18 mouse cellular contexts compared by ENCODE assay signal in the genomic region with DNA sequence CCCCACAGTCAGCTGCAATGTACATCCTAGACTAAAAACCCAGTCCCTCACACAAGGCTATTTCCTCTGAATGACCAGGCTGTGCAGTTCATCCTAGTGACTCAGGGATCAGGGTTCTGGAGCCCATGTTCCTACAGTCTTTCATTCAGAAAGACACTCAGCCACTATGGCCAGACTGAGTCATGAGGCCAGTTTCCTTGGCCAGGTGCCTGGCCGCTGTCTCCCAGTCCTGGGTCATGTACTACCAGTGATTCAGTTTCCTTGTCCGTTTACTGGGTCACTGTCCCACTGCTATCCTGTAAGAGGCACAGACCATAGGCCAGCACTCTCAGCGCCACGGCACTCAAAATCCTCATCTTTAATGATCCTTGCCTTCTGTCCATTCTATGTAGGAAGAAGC. TPM values are rescaled to one million over a fixed set of nuclear protein-coding genes. Genes with fewer than 3 reads are reported as not detected.
DNase-seq lines count a peak whose midpoint lies in the region; ATAC-seq and TF ChIP-seq lines count a peak whose summit lies in the region.
"Had no signal": no experiment of that assay in that cellular context is flagged by ENCODE, and none has a peak within 500 bp of the region (broad histone marks: within the 10 kb centered on the region; RNA-seq: fewer than 3 reads in every experiment).

No protein-coding gene starts in this region.

- no peak for ATAC-seq in liver, postnatal 0 days
- ATAC-seq: forebrain, embryonic 14.5 days had no signal

- TF ChIP-seq CTCF in liver, adult 2 months (IDR thresholded peaks at IDR 0.05; ENCODE audit: low read depth, low read length), result no peak
- TF ChIP-seq CTCF in liver, postnatal 0 days (IDR thresholded peaks at IDR 0.05; ENCODE audit: low read depth), result no peak
- TF ChIP-seq CTCF in layer of hippocampus, adult 2 months (conservative IDR thresholded peaks at IDR 0.05), result no peak

- H3K9ac ChIP-seq in liver, adult 2 months (ENCODE audit: low read depth, low read length), result no peak overlapping the region
- no peak overlapping the region for H3K9ac ChIP-seq in liver, postnatal 0 days (replicated peaks)
- H3K9ac ChIP-seq: embryonic facial prominence, embryonic 13.5 days; liver, embryonic 15.5 days; neural tube, embryonic 12.5 days; stomach, embryonic 15.5 days had no signal

- no peak for TF ChIP-seq EP300 in liver, postnatal 0 days (IDR thresholded peaks at IDR 0.05; ENCODE audit: low read depth)

- peak; percentile 68 for DNase-seq in gastrocnemius, adult 18-20 months (ENCODE audit: low spot score)
- no peak for DNase-seq in gastrocnemius, postnatal 4 days (ENCODE audit: low spot score in 2 of 2)
- DNase-seq in liver, adult 2 months (ENCODE audit: extremely low read depth, low read depth, low spot score), result peak; percentile 63
- DNase-seq in liver, postnatal 0 days, result no peak
- DNase-seq in adrenal gland, postnatal 25 days, result peak; percentile 83
- DNase-seq in heart, postnatal 36 days, result peak; percentile 46 to 50
- no peak for DNase-seq in layer of hippocampus, adult 2 months (ENCODE audit: low spot score in 2 of 2)
- no peak for DNase-seq in embryo, embryonic 10.5 days (ENCODE audit: low spot score)
- DNase-seq: thymus, postnatal 4 days had no signal

- H3K4me3 ChIP-seq in liver, adult 2 months (ENCODE audit: insufficient read depth, low read depth, low read length), result no peak overlapping the region
- H3K4me3 ChIP-seq in liver, postnatal 0 days (ENCODE audit: low read depth, low read length), result no peak overlapping the region
- H3K4me3 ChIP-seq in layer of hippocampus, adult 2 months, result no peak overlapping the region
- H3K4me3 ChIP-seq: embryonic facial prominence, embryonic 13.5 days; liver, embryonic 15.5 days; neural tube, embryonic 12.5 days; stomach, embryonic 15.5 days had no signal

- no peaks in the 10 kb centered on the region for H3K36me3 ChIP-seq in liver, adult 2 months (ENCODE audit: control insufficient read depth, insufficient read depth, low read length)
- H3K36me3 ChIP-seq in liver, postnatal 0 days (replicated peaks; ENCODE audit: insufficient read depth, low read length), result no peaks in the 10 kb centered on the region
- H3K36me3 ChIP-seq: embryonic facial prominence, embryonic 13.5 days; G1E; liver, embryonic 15.5 days; neural tube, embryonic 12.5 days; stomach, embryonic 15.5 days had no signal

- no peak for TF ChIP-seq POLR2A in liver, adult 2 months (IDR thresholded peaks at IDR 0.05; ENCODE audit: extremely low read depth, insufficient read depth, low read length)

- peaks cover 19% of the 10 kb centered on the region for H3K4me1 ChIP-seq in liver, adult 2 months (ENCODE audit: control insufficient read depth, insufficient read depth, low read length)
- no peaks in the 10 kb centered on the region for H3K4me1 ChIP-seq in liver, postnatal 0 days (ENCODE audit: insufficient read depth)
- H3K4me1 ChIP-seq: liver, embryonic 15.5 days; neural tube, embryonic 12.5 days; stomach, embryonic 15.5 days had no signal

- H3K27me3 ChIP-seq in liver, adult 2 months (ENCODE audit: control insufficient read depth, insufficient read depth, low read length), result no peaks in the 10 kb centered on the region
- no peaks in the 10 kb centered on the region for H3K27me3 ChIP-seq in liver, postnatal 0 days (ENCODE audit: insufficient read depth, low read length)
- H3K27me3 ChIP-seq: embryonic facial prominence, embryonic 13.5 days; liver, embryonic 15.5 days; neural tube, embryonic 12.5 days; stomach, embryonic 15.5 days had no signal

- no peaks in the 10 kb centered on the region for H3K9me3 ChIP-seq in liver, postnatal 0 days (ENCODE audit: low read length)
- H3K9me3 ChIP-seq: embryonic facial prominence, embryonic 13.5 days; G1E; liver, embryonic 15.5 days; neural tube, embryonic 12.5 days; stomach, embryonic 15.5 days had no signal

- no peaks in the 10 kb centered on the region for H3K79me2 ChIP-seq in liver, adult 2 months (ENCODE audit: control insufficient read depth, insufficient read depth, low read length)

- H3K27ac ChIP-seq in liver, adult 2 months (replicated peaks; ENCODE audit: insufficient read depth, low read depth, low read length), result no peak overlapping the region
- H3K27ac ChIP-seq in liver, postnatal 0 days (ENCODE audit: low read depth), result no peak overlapping the region
- H3K27ac ChIP-seq in layer of hippocampus, adult 2 months, result no peak overlapping the region
- H3K27ac ChIP-seq: embryonic facial prominence, embryonic 13.5 days; liver, embryonic 15.5 days; neural tube, embryonic 12.5 days; stomach, embryonic 15.5 days had no signal

- intact Hi-C loops in heart, postnatal 36 days (cut with DNase I), result no loop called here

- WGBS in liver, adult 2 months, result 45% methylated on average over 4 of the region's 4 CpGs
- 79% methylated on average over 4 of the region's 4 CpGs for WGBS in liver, postnatal 0 days (ENCODE audit: insufficient replicate concordance)

- H3K4me2 ChIP-seq in liver, postnatal 0 days (ENCODE audit: low read depth, low read length), result no peak overlapping the region
- H3K4me2 ChIP-seq: embryonic facial prominence, embryonic 13.5 days; liver, embryonic 15.5 days; neural tube, embryonic 12.5 days; stomach, embryonic 15.5 days had no signal

RNA-seq across cellular contexts. Expression of a gene that starts 15.5 kb away (rescaled TPM):
- total RNA-seq in gastrocnemius, adult 18-20 months (2021), result under 1 TPM in 1 of 2 experiments, not detected in 1; 0.09 TPM
- under 1 TPM in 1 of 2 experiments, not detected in 1; 0.13 TPM for total RNA-seq in gastrocnemius, postnatal 4 days (2021)
- total RNA-seq in liver, adult 2 months (2014; rRNA removed), result not detected in 2 replicates
- not detected in 2 replicates for polyA plus RNA-seq in liver, adult 2 months (2012; rRNA removed)
- not detected in 2 replicates for polyA plus RNA-seq in liver, postnatal 0 days (2015; fragmentation: Nextera tagmentation; extraction: Ambion mirVana)
- not detected in 2 replicates for total RNA-seq in adrenal gland, postnatal 25 days (2021)
- not detected for total RNA-seq in heart, postnatal 36 days (2021)
- total RNA-seq in layer of hippocampus, adult 2 months (2021), result not detected
- total RNA-seq: left cerebral cortex, postnatal 36 days; megakaryocyte-erythroid progenitor cell, adult 5-6 weeks had no signal
- polyA plus RNA-seq: forebrain, embryonic 14.5 days; G1E; heart, postnatal 0 days; neural tube, embryonic 12.5 days had no signal

Comparison
In these comparisons a context has a peak if more than half of its experiments do, and no peak if none do; other contexts are left out.
1. DNase-seq: peak in gastrocnemius, adult 18-20 months (single experiment), liver, adult 2 months (single experiment), adrenal gland, postnatal 25 days (single experiment) and heart, postnatal 36 days (2 of 2); none in gastrocnemius, postnatal 4 days (0 of 2), liver, postnatal 0 days (single experiment), layer of hippocampus, adult 2 months (0 of 2) and embryo, embryonic 10.5 days (single experiment).